Mouse (Mus musculus): ENCODE results near the gene Gsto1.

DNA sequence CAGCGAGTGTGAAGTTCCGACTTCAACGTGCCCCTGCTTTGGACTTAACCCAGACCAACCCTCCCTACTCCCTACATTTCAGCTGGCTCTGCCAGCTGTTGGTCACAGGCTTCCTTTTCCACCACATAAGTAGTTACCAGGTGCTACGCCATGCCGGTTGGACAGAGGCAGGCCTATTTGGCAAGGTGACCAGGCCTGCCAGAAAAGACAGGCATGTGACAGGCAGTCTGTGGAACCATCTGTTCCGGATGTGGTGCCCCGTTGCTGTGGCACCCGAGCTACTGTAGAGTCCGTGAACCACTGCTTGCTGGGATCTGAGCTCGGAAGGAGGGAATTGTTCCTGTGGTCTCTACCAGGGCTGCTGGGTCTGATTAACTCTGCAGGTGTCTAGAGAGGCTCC, 32.6 kb downstream of the Gsto1 start:
- TF ChIP-seq GATA1 (IDR thresholded peaks at IDR 0.05; ENCODE audit: low read length) (no peak), TAL1 (IDR thresholded peaks at IDR 0.05; ENCODE audit: low read length) (no peak)

All from erythroblast, embryonic 14.5 days (primary cell).